Mouse (Mus musculus) CH12.LX (cell line): ENCODE measurements around the gene Galnt6. TPM values are rescaled to one million over a fixed set of nuclear protein-coding genes. Genes with fewer than 3 reads are reported as not detected.

Source experiments
- DNase-seq: peaks from one replicate; pipeline ENCODE4 v3.0.0-alpha.2; 2013; ENCODE audit errors: extremely low read depth
- H3K27ac ChIP-seq: 2 replicates; pipeline ENCODE4 v1.5.1; 2012; ENCODE audit warnings: low read depth, mild to moderate bottlenecking, control low read depth, moderate library complexity; ENCODE audit not compliant: insufficient read depth
- H3K27me3 ChIP-seq: replicated peaks from 2 replicates; pipeline ENCODE3; 2012; ENCODE audit warnings: inconsistent platforms
- H3K36me3 ChIP-seq, 2 experiments: replicated peaks in 1 of 2; 2 replicates each; pipeline versions ENCODE3 to v1.6.1; 2012; ENCODE audit warnings: inconsistent platforms in 1 of 2, low read length in 1 of 2, mild to moderate bottlenecking in 1 of 2, mixed read lengths in 1 of 2, moderate library complexity in 1 of 2; ENCODE audit not compliant: control insufficient read depth in 1 of 2, insufficient read depth in 1 of 2
- H3K4me1 ChIP-seq, 2 experiments: 2 replicates each; pipeline ENCODE4 v1.6.1; 2012; ENCODE audit warnings: inconsistent platforms in 1 of 2, moderate library complexity in 1 of 2; ENCODE audit not compliant: insufficient read depth in 2 of 2, control insufficient read depth in 1 of 2
- H3K4me2 ChIP-seq: 2 replicates; pipeline ENCODE4 v1.6.1; 2012; ENCODE audit warnings: low read depth, mild to moderate bottlenecking, control low read depth; ENCODE audit not compliant: poor library complexity, insufficient read depth, severe bottlenecking
- H3K4me3 ChIP-seq, 3 experiments: fragments of 150-350 bp in 1 of 3; sonication (generic) in 1 of 3; replicated peaks in 1 of 3; 2 replicates each; pipeline versions ENCODE3 to v1.5.1; 2011 to 2012; ENCODE audit warnings: low read depth in 2 of 3, low read length in 2 of 3, mild to moderate bottlenecking in 2 of 3, moderate library complexity in 2 of 3, control low read depth in 1 of 3, improper control_type of control experiment in 1 of 3, inconsistent platforms in 1 of 3, mixed read lengths in 1 of 3; ENCODE audit not compliant: poor library complexity in 1 of 3
- H3K79me2 ChIP-seq: replicated peaks from 2 replicates; pipeline ENCODE4 v1.6.1; 2012; ENCODE audit warnings: mild to moderate bottlenecking, moderate library complexity; ENCODE audit not compliant: control insufficient read depth, poor library complexity, insufficient read depth, severe bottlenecking; ENCODE audit errors: extremely low read depth
- H3K9ac ChIP-seq: 2 replicates; pipeline ENCODE4 v1.6.1; 2012; ENCODE audit warnings: low read depth, mild to moderate bottlenecking, control low read depth, moderate library complexity; ENCODE audit not compliant: insufficient read depth
- H3K9me3 ChIP-seq: replicated peaks from 2 replicates; pipeline ENCODE3; 2012; ENCODE audit warnings: low read length, inconsistent platforms, mixed read lengths
- BHLHE40 ChIP-seq: IDR thresholded peaks from 2 replicates; pipeline ENCODE4 v1.6.1; 2011; ENCODE audit warnings: mild to moderate bottlenecking, low read depth, low read length, improper control_type of control experiment
- CHD1 ChIP-seq: IDR thresholded peaks from 2 replicates; pipeline ENCODE4 v1.6.1; 2012; ENCODE audit warnings: low read depth, low read length, improper control_type of control experiment, inconsistent platforms
- CHD2 ChIP-seq: IDR thresholded peaks from 2 replicates; pipeline ENCODE4 v1.6.1; 2011; ENCODE audit warnings: low read length, improper control_type of control experiment
- E2F4 ChIP-seq: IDR thresholded peaks from 2 replicates; pipeline ENCODE4 v1.6.1; 2011; ENCODE audit warnings: low read depth, low read length, improper control_type of control experiment; ENCODE audit not compliant: insufficient replicate concordance
- ELF1 ChIP-seq: IDR thresholded peaks from 2 replicates; pipeline ENCODE4 v1.6.1; 2014; ENCODE audit warnings: low read depth, mild to moderate bottlenecking, inconsistent platforms, low read length, improper control_type of control experiment
- EP300 ChIP-seq: IDR thresholded peaks from 2 replicates; pipeline ENCODE4 v1.6.1; 2011; ENCODE audit warnings: low read length, improper control_type of control experiment
- HCFC1 ChIP-seq: IDR thresholded peaks from 2 replicates; pipeline ENCODE4 v1.6.1; 2012; ENCODE audit warnings: low read depth, mild to moderate bottlenecking, inconsistent platforms, low read length, improper control_type of control experiment
- IRF4 ChIP-seq: IDR thresholded peaks from 2 replicates; pipeline ENCODE4 v1.6.1; 2014; ENCODE audit warnings: low read depth, mild to moderate bottlenecking, inconsistent platforms, low read length, improper control_type of control experiment
- JUN ChIP-seq: IDR thresholded peaks from 2 replicates; pipeline ENCODE4 v1.6.1; 2011; ENCODE audit warnings: low read depth, mild to moderate bottlenecking, low read length, improper control_type of control experiment, moderate library complexity; ENCODE audit not compliant: insufficient read depth
- JUND ChIP-seq: conservative IDR thresholded peaks from 2 replicates; pipeline ENCODE4 v1.6.1; 2011; ENCODE audit warnings: low read depth, low read length, improper control_type of control experiment
- KAT2A ChIP-seq: IDR thresholded peaks from 2 replicates; pipeline ENCODE4 v1.6.1; 2012; ENCODE audit warnings: low read length, improper control_type of control experiment, inconsistent platforms; ENCODE audit not compliant: insufficient replicate concordance
- MAX ChIP-seq: IDR thresholded peaks from 2 replicates; pipeline ENCODE4 v1.6.1; 2011; ENCODE audit warnings: low read length, improper control_type of control experiment
- MAZ ChIP-seq: IDR thresholded peaks from 2 replicates; pipeline ENCODE4 v1.6.1; 2012; ENCODE audit warnings: low read depth, mild to moderate bottlenecking, inconsistent platforms, low read length, improper control_type of control experiment, moderate library complexity
- MEF2A ChIP-seq: IDR thresholded peaks from 2 replicates; pipeline ENCODE4 v1.6.1; 2014; ENCODE audit warnings: low read depth, mild to moderate bottlenecking, inconsistent platforms, low read length, improper control_type of control experiment, borderline replicate concordance
- MXI1 ChIP-seq: IDR thresholded peaks from 2 replicates; pipeline ENCODE4 v1.6.1; 2011; ENCODE audit warnings: mild to moderate bottlenecking, low read depth, low read length, improper control_type of control experiment
- MYC ChIP-seq: IDR thresholded peaks from 2 replicates; pipeline ENCODE4 v1.6.1; 2011; ENCODE audit warnings: low read depth, mild to moderate bottlenecking, improper control_type of control experiment, low read length
- PAX5 ChIP-seq: IDR thresholded peaks from 2 replicates; pipeline ENCODE4 v1.6.1; 2012; ENCODE audit warnings: low read length, inconsistent platforms, mixed read lengths
- POLR2A ChIP-seq: IDR thresholded peaks from 2 replicates; pipeline ENCODE4 v1.6.1; 2011; ENCODE audit warnings: low read depth, mild to moderate bottlenecking, improper control_type of control experiment, low read length
- RCOR1 ChIP-seq: conservative IDR thresholded peaks from 2 replicates; pipeline ENCODE4 v1.6.1; 2012; ENCODE audit warnings: low read depth, mild to moderate bottlenecking, inconsistent platforms, low read length, improper control_type of control experiment
- SIN3A ChIP-seq: IDR thresholded peaks from 2 replicates; pipeline ENCODE4 v1.6.1; 2012; ENCODE audit warnings: low read length, improper control_type of control experiment, inconsistent platforms
- TBP ChIP-seq: conservative IDR thresholded peaks from 2 replicates; pipeline ENCODE4 v1.6.1; 2011; ENCODE audit warnings: low read depth, low read length, improper control_type of control experiment
- TCF12 ChIP-seq: IDR thresholded peaks from 2 replicates; pipeline ENCODE4 v1.6.1; 2014; ENCODE audit warnings: low read depth, mild to moderate bottlenecking, inconsistent platforms, low read length, improper control_type of control experiment
- UBTF ChIP-seq: IDR thresholded peaks from 2 replicates; pipeline ENCODE4 v1.6.1; 2012; ENCODE audit warnings: low read depth, mild to moderate bottlenecking, inconsistent platforms, low read length, improper control_type of control experiment, moderate library complexity
- USF1 ChIP-seq: IDR thresholded peaks from 2 replicates; pipeline ENCODE4 v1.6.1; 2014; ENCODE audit warnings: low read depth, mild to moderate bottlenecking, inconsistent platforms, low read length, improper control_type of control experiment
- ZMIZ1 ChIP-seq: IDR thresholded peaks from 2 replicates; pipeline ENCODE4 v1.6.1; 2012; ENCODE audit warnings: low read depth, mild to moderate bottlenecking, inconsistent platforms, low read length, improper control_type of control experiment
- ZNF384 ChIP-seq: IDR thresholded peaks from 2 replicates; pipeline ENCODE4 v1.6.1; 2012; ENCODE audit warnings: low read depth, low read length, improper control_type of control experiment, inconsistent platforms
- dilution Hi-C: fragments of 300-500 bp; cut with MboI; formaldehyde crosslinking; loops from 2 replicates; pipeline ENCODE4 v1.14.3; 2020; ENCODE audit warnings: low sequenced_read_pairs; ENCODE audit not compliant: extremely low pct_unique_long_range_greater_than_20kb, extremely low pct_ligation_motif_present
- in situ Hi-C: fragments of 300-500 bp; cut with MboI; formaldehyde crosslinking; loops from 3 replicates; pipeline ENCODE4 v1.14.3; 2019; ENCODE audit warnings: low sequenced_read_pairs, low pct_ligation_motif_present, low pct_unique_long_range_greater_than_20kb, mixed read lengths
- polyA plus RNA-seq: library from polyadenylated mRNA; unstranded; fragments of >175 nt; gene quantifications from 2 replicates; pipeline ENCODE4 v1.2.1, GENCODE M21; 2012; ENCODE audit warnings: low read depth; ENCODE audit not compliant: insufficient read length
- total RNA-seq, 2 experiments: library from RNA; depleted of rRNA; stranded (reverse); fragments of 300-350 nt in 1 of 2; fragments of >200 nt in 1 of 2; gene quantifications; 2 replicates each; pipeline ENCODE4 v1.2.3; 2012 to 2014

Galnt6 gene
- 4.4 and 5.0 TPM in 2 replicates for total RNA-seq (2012; rRNA removed)
- 0.58 and 0.62 TPM in 2 replicates for total RNA-seq (2014; rRNA removed)
- polyA plus RNA-seq = 2.0 TPM in 2 replicates

- no peak for DNase-seq
- Histone ChIP-seq H3K27ac (no peak within 1 kb of the TSS), H3K27me3 (no peaks in the 10 kb centered on the region), H3K9me3 (peaks cover 5% of the 10 kb centered on the region), H3K4me1 (peaks cover 22 to 49% of the 10 kb centered on the region in 2 experiments), H3K9ac (peak within 1 kb of the TSS; percentile 29), H3K4me3 (peak within 1 kb of the TSS in 2 of 3 experiments; percentile 24 to 47), H3K4me2 (peak within 1 kb of the TSS; percentile 52), H3K79me2 (no peaks in the 10 kb centered on the region), H3K36me3 (peaks cover 13 to 48% of the 10 kb centered on the region in 2 experiments)
- dilution Hi-C loops (no loop called here), in situ Hi-C loops (no loop called here)
- no peak for TF ChIP-seq RCOR1
- no peak for TF ChIP-seq IRF4
- no peak for TF ChIP-seq MEF2A
- TF ChIP-seq MXI1 = no peak
- TF ChIP-seq SIN3A = no peak
- TF ChIP-seq USF1 = no peak
- TF ChIP-seq TCF12 = no peak
- no peak for TF ChIP-seq CHD1
- no peak for TF ChIP-seq MYC
- no peak for TF ChIP-seq TBP
- TF ChIP-seq MAZ = no peak
- TF ChIP-seq UBTF = no peak
- no peak for TF ChIP-seq JUN
- TF ChIP-seq POLR2A = no peak
Measured at GRCm38 (mm10) chr15:100729281-100729985, at the start of gene Galnt6. Gene Galnt6, minus strand, starts transcription at chr15:100729376.

- Histone ChIP-seq H3K79me2 (no peaks in the 10 kb centered on the region), H3K36me3 (no peaks in the 10 kb centered on the region), H3K4me3 (no peak overlapping the region), H3K4me2 (peak overlapping the region; percentile 58), H3K27me3 (no peaks in the 10 kb centered on the region), H3K4me1 (peaks cover 6 to 41% of the 10 kb centered on the region in 2 experiments), H3K9me3 (peaks cover 2% of the 10 kb centered on the region)
- peak; percentile 72 for DNase-seq
- dilution Hi-C loops = no loop called here
- TF ChIP-seq BHLHE40 (peak; percentile 24; the same call in 1 of the 2 replicates), KAT2A (no peak), SIN3A (peak; percentile 28; the same call in 1 of the 2 replicates), MYC (0 out of 2 replicates have a peak, but pooled peaks have one; percentile 13), JUND (peak; percentile 81), POLR2A (no peak), MAX (no peak), ZNF384 (no peak), PAX5 (no peak), RCOR1 (no peak), CHD2 (no peak), MAZ (no peak), JUN (peak; percentile 37; the same call in 1 of the 2 replicates), ELF1 (no peak), IRF4 (peak; percentile 84), ZMIZ1 (no peak), MEF2A (no peak), USF1 (no peak), TBP (0 out of 2 replicates have a peak, but pooled peaks have one; percentile 44), EP300 (0 out of 2 replicates have a peak, but pooled peaks have one; percentile 18), HCFC1 (no peak), TCF12 (no peak), E2F4 (no peak)
- TF ChIP-seq, all 38 proteins: peak for 8
- H3K27ac ChIP-seq = no peak overlapping the region
- in situ Hi-C loops = no loop called here
- H3K9ac ChIP-seq = no peak overlapping the region
Measured at GRCm38 (mm10) chr15:100777020-100778016, 48.1 kb upstream of the Galnt6 start.
